Mouse (Mus musculus): ENCODE measurements around the gene Iqgap2.
A peak's percentile ranks its signal among the peaks of the same experiment; 100 is the strongest.

Gene Iqgap2

DNA sequence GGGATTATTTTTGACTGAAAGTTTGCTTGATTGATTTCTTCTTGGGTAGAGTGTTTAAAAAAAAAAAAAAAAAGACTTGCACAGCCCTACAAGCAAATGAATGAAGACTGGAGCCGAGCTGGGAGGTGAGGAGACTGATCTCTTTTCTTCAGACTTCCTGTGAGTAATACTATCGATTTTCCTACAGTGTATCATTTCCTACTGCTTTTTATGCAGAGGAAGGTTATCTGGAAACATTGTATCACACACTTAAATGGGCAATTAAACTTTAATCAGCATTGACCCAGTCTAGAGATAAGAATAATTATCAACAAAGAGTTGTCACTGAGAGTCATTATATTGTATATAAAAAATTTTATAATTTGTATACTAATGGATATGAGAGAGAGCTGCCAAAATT, 261.0 kb downstream of the Iqgap2 start:
- DNase-seq (ENCODE audit: extremely low read depth, low read depth, low spot score) = no peak

GRCm38 (mm10) chr13:95629751-95630150, 262.0 kb downstream of the Iqgap2 start:
- DNase-seq (ENCODE audit: extremely low read depth, low read depth, low spot score) = no peak

GRCm38 (mm10) chr13:95626696-95627095, 265.0 kb downstream of the Iqgap2 start:
- DNase-seq (ENCODE audit: extremely low read depth, low read depth, low spot score) = no peak

- no peak for DNase-seq (ENCODE audit: extremely low read depth, low read depth, low spot score)
Observed at GRCm38 (mm10) chr13:95623042-95623441, 268.7 kb downstream of the Iqgap2 start.

GRCm38 (mm10) chr13:95621563-95621962, 270.2 kb downstream of the Iqgap2 start:
- no peak for DNase-seq (ENCODE audit: extremely low read depth, low read depth, low spot score)

DNA sequence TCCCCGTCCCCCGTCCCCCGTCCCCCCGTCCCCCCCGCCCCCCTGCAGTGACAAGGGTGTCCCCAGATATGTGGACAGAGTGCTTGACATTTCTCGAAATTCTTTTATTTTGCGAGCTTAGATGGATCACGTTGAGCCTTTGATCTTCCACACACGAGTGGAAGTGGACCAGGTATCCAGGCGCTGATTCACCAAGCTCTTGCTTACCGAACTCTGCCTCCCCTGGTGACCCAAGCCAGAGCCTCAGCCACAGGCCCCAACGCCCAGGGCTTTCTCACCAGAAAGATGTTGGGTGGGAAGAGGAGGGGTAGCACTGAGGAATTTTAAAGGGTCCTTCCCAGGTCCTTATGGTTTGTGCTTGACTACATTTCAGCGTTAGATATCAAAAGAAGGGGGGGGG, 272.9 kb downstream of the Iqgap2 start:
- no peak for DNase-seq (ENCODE audit: extremely low read depth, low read depth, low spot score)

GRCm38 (mm10) chr13:95618309-95618712, 273.4 kb downstream of the Iqgap2 start, which contains the start of gene F2r:
F2r (minus strand) TSS chr13:95618487.
- DNase-seq (ENCODE audit: extremely low read depth, low read depth, low spot score) = no peak

DNA sequence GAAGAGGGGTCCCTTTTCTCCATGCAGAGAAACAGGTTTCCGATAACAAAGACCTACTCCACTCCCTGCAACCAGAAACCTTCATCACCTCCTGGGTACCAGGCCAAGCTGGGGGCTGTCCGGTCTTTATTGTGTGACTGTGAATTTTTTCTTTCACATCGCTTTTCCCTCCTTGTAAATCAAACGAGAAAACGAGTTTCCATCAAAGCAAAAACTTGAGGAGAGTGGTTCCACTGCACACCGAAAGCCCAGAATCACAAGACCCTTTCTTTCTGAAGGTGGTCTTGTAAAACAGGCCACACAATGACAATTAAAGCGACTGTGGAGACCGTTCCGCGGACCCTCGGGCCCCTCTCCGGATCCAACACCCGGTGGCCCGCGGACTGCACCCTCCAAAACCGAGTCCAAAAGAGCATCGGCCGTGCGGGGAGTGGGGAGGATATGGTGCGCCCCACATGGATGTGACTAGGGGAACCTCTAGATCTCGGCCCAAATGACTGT, 274.0 kb downstream of the Iqgap2 start:
- DNase-seq (ENCODE audit: extremely low read depth, low read depth, low spot score) = no peak

DNA sequence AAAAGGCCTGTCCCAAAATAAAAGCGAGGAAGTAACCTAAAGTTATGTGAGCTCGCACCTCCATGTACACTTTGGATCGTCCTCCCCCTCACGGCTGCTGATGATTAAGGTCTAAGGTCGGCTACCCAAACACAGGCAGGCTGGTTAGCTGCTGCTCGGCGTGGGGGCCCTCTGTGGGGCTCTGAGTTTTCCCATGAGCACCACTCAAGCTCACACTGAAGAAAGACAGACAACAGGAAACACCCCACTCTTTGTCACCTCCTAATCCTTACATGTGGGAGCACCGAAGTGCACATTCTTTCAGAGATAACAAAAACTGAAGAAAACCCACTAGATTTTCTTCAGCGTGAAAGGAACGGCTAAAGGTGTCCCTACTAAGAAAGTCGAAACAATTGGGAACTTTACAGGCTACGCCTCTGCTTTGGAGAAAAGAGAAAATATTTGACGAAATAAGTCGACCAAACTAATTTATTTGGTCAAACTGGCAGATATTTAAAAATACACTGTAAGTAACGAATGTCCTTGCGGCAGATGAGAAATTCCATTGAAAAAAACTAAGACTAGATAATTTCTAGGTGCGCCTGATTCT, 274.5 kb downstream of the Iqgap2 start:
- DNase-seq (ENCODE audit: extremely low read depth, low read depth, low spot score) = no peak

DNA sequence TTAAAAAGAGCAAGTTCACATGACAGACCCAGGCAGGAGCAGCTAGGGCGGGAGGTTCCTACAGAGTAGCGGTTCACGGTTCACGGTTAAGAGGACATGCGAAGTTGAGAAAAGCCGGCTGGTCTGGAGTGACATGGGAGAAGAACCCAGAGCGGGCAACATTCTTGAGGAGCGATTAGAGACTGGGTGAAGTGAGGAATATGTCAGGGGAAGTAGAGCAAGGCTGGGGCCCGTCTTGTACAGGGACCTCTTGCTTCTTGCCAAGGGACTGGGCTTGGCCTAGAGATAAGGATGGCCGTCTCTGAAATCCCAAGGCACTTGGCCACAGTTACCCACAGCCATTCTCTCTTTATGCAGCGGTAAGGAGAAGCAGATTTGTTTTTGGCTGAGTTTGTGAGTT, 275.2 kb downstream of the Iqgap2 start:
- DNase-seq (ENCODE audit: extremely low read depth, low read depth, low spot score) = no peak

- no peak for DNase-seq (ENCODE audit: extremely low read depth, low read depth, low spot score)
Observed at GRCm38 (mm10) chr13:95614757-95615156, 277.0 kb downstream of the Iqgap2 start.

GRCm38 (mm10) chr13:95612243-95612642, 279.5 kb downstream of the Iqgap2 start:
- DNase-seq (ENCODE audit: extremely low read depth, low read depth, low spot score) = no peak

DNA sequence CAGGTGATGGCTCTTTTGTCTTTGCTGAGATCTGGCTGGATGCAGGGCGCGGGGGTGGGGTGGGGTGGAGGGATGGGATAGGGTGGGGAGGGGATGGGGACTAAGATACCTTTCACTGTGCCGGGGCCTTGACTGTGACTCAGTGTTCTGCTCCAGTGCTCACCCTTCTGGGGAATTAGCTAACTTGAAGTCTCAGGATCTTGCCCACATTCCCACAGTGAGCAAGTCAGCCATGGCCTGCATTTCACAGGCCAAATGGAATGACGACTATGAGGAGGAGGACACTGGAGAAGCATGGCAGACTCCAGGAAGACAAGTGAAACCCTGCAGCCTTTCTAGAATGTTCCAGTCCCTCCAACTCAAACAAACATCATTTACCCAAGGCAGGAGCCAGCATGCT, 280.0 kb downstream of the Iqgap2 start:
- no peak for DNase-seq (ENCODE audit: extremely low read depth, low read depth, low spot score)

- peak; percentile 74 for DNase-seq (ENCODE audit: extremely low read depth, low read depth, low spot score)
Observed at GRCm38 (mm10) chr13:95610786-95611562, 280.7 kb downstream of the Iqgap2 start.

GRCm38 (mm10) chr13:95609088-95609420, 282.7 kb downstream of the Iqgap2 start:
- DNase-seq (ENCODE audit: extremely low read depth, low read depth, low spot score) = no peak

GRCm38 (mm10) chr13:95608416-95609087, 283.2 kb downstream of the Iqgap2 start:
- DNase-seq (ENCODE audit: extremely low read depth, low read depth, low spot score) = no peak

- DNase-seq (ENCODE audit: extremely low read depth, low read depth, low spot score) = no peak
Observed at GRCm38 (mm10) chr13:95607019-95607418, 284.7 kb downstream of the Iqgap2 start.

GRCm38 (mm10) chr13:95604288-95604687, 287.4 kb downstream of the Iqgap2 start:
- no peak for DNase-seq (ENCODE audit: extremely low read depth, low read depth, low spot score)

- no peak for DNase-seq (ENCODE audit: extremely low read depth, low read depth, low spot score)
Observed at GRCm38 (mm10) chr13:95599833-95600359, 291.8 kb downstream of the Iqgap2 start.

DNA sequence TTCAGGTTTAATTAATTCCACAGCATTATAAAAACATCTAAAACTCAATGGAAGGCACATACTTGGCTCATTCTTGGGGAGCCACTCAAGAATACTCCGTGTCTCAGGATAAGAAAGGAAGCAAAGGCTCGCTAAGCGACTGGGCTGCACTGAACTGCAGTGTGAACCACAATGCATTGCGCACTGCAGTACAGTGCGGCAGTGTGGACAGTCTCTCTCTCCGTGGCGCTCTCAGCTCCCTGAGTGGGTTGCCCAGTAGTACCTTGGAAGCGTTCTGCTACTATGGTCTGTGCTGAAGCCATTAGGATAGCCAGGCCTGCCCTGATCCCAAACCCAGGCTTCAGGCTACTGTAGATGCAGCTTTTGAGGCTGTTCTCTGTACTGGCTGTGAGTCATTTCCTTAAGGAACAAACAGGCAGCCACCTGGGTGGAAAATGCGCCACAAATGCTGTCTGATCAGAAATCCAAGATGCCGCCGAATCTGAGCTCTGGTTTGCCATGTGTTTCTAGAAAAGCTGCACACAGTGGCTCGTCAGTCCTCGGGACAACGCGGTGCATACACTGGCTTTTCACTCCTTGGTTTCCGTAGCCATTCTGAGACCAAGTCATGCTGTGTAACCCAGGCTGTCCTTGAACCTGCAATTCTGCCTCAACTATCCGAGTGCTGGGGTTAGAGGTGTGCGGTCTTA, 293.3 kb downstream of the Iqgap2 start:
- DNase-seq (ENCODE audit: extremely low read depth, low read depth, low spot score) = no peak

DNA sequence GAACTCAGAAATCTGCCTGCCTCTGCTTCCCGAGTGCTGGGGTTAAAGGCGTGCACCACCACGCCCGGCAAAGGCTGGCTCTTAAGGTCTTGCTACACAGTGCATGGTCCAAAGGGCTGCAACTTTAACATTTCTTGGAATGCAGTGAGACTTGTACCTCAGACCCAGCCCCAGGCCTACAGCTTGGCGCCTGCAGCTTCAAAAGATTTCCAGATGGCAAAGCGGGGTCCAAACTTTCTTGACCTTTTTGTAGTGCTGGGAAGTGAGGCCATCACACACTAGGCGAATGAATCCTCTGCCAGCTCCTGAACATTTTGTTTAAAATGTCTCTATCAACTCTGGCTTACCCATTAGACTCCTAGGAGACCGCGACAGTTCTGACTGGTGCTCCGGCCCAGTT, 294.1 kb downstream of the Iqgap2 start:
- DNase-seq (ENCODE audit: extremely low read depth, low read depth, low spot score) = no peak
